Mouse (Mus musculus): ENCODE data around the gene Kat6b. TPM values are rescaled to one million over a fixed set of nuclear protein-coding genes. Genes with fewer than 3 reads are reported as not detected.

Kat6b gene
- polyA plus RNA-seq, 1 experiment from 2014 or later: 18.5 TPM

DNA sequence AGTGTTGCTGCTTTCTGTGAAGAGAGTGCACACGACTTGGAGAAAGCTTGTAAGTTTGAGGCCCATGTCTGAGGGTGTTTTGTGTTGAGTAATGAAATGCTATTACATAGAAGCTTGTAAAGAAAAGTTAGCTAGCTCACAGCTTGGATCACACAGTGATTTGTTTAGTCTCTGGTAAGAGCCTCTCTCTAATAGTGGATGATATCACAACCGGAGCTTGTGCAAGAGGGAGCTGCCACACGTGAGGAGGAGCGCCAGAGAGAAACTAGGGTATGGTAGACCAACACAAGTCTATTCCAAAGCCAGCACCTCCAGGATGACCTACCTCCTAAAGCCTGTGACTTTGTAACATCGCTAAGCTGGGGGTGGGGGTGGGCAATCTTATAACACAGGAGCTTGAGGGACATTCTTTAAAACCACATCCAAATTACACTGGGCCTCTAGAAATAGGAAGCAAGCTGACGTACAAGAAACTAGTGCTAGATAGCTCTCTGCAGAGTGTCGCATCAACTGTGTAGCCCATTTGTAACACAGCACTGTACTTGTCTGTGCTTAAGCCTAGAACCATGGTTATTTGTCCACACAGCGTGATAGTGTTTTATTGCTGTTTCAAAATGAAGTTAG lies 93.6 kb downstream of the Kat6b start:
- Histone ChIP-seq H3K36me3 (ENCODE audit: control insufficient read depth, insufficient read depth, low read length) (0 out of 2 replicates have a peak, but pooled peaks cover 3% of the 10 kb centered on the region), H3K4me2 (ENCODE audit: low read length) (no peak overlapping the region), H3K4me1 (ENCODE audit: control insufficient read depth in 2 of 2, insufficient read depth in 2 of 2, low read length in 2 of 2) (peaks cover 2 to 15% of the 10 kb centered on the region in 2 experiments; a peak in 2 of 4 replicates), H3K4me3 (ENCODE audit: control insufficient read depth in 1 of 2, insufficient read depth in 1 of 2, low read depth in 1 of 2, low read length in 2 of 2) (no peak overlapping the region), H3K9me3 (ENCODE audit: control insufficient read depth, low read length) (no peaks in the 10 kb centered on the region), H3K27me3 (ENCODE audit: control insufficient read depth, insufficient read depth, low read length) (no peaks in the 10 kb centered on the region), H3K9ac (ENCODE audit: low read length) (no peak overlapping the region), H3K27ac (replicated peaks in 1 of 2; ENCODE audit: control insufficient read depth in 1 of 2, insufficient read depth in 1 of 2, low read depth in 2 of 2, low read length in 2 of 2) (no peak overlapping the region; a peak in 1 of 4 replicates)
- no peak for ATAC-seq (ENCODE audit: insufficient number of reproducible peaks, insufficient read depth, low FRiP score, low read depth)
- 64% methylated on average over 8 of the region's 8 CpGs for WGBS

DNA sequence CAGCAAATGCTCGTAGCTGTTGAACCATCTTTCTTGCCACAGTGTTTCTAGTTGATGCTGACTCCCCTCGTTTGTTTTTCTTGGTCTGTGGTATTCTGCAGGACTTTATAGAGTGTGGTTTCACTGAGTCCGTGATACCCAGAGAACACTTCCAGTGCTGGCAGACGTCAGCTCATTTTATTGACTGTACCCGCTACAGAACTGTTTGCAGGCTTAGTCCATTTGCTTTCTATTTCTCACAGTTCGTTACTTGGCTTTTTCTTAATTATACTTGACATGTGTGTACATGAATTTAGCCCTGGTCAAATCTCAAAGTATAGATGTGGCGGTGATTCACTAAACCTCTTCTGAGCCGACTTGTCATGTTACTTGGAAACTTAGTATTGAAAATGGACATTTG lies 95.6 kb downstream of the Kat6b start:
- Histone ChIP-seq H3K9ac (ENCODE audit: low read length) (no peak overlapping the region), H3K4me1 (ENCODE audit: control insufficient read depth in 2 of 2, insufficient read depth in 2 of 2, low read length in 2 of 2) (peaks cover 5 to 22% of the 10 kb centered on the region in 2 experiments), H3K9me3 (ENCODE audit: control insufficient read depth, low read length) (no peaks in the 10 kb centered on the region), H3K27ac (replicated peaks in 1 of 2; ENCODE audit: control insufficient read depth in 1 of 2, insufficient read depth in 1 of 2, low read depth in 2 of 2, low read length in 2 of 2) (no peak overlapping the region), H3K36me3 (ENCODE audit: control insufficient read depth, insufficient read depth, low read length) (0 out of 2 replicates have a peak, but pooled peaks cover 3% of the 10 kb centered on the region), H3K4me3 (ENCODE audit: control insufficient read depth in 1 of 2, insufficient read depth in 1 of 2, low read depth in 1 of 2, low read length in 2 of 2) (no peak overlapping the region), H3K27me3 (ENCODE audit: control insufficient read depth, insufficient read depth, low read length) (no peaks in the 10 kb centered on the region), H3K4me2 (ENCODE audit: low read length) (no peak overlapping the region)
- whole genome bisulfite sequencing: 88% methylated on average over 8 of the region's 8 CpGs
- ATAC-seq (ENCODE audit: insufficient number of reproducible peaks, insufficient read depth, low FRiP score, low read depth): no peak

DNA sequence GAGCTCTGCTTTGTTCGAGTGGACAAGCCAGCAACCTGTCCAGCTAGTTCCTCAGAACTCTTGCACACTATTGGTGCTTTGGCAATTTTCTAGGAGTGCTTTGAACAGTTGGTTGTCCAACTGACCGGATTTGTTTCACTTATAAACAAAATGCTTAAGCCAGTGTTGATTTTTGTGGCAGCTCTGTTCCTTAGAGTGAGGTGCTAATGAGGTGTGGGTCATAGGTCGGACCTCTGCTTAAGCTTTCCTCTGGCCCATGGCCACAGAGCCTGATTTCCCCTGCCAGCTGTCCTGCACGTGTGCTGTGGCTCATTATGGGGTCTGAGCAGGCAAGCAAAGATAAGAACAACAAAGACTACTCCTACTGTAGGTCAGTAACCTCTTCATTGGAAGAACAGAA lies 100.0 kb downstream of the Kat6b start:
- no peak overlapping the region for H3K9ac ChIP-seq (ENCODE audit: low read length)
- no peak overlapping the region for H3K4me3 ChIP-seq (ENCODE audit: control insufficient read depth in 1 of 2, insufficient read depth in 1 of 2, low read depth in 1 of 2, low read length in 2 of 2)
- no peaks in the 10 kb centered on the region for H3K9me3 ChIP-seq (ENCODE audit: control insufficient read depth, low read length)
- H3K36me3 ChIP-seq (ENCODE audit: control insufficient read depth, insufficient read depth, low read length): no peaks in the 10 kb centered on the region
- whole genome bisulfite sequencing: 24% methylated on average over 4 of the region's 4 CpGs
- peaks cover 18 to 62% of the 10 kb centered on the region in 2 experiments for H3K4me1 ChIP-seq (ENCODE audit: control insufficient read depth in 2 of 2, insufficient read depth in 2 of 2, low read length in 2 of 2)
- H3K27me3 ChIP-seq (ENCODE audit: control insufficient read depth, insufficient read depth, low read length): no peaks in the 10 kb centered on the region
- ATAC-seq (ENCODE audit: insufficient number of reproducible peaks, insufficient read depth, low FRiP score, low read depth): no peak
- H3K27ac ChIP-seq (replicated peaks in 1 of 2; ENCODE audit: control insufficient read depth in 1 of 2, insufficient read depth in 1 of 2, low read depth in 2 of 2, low read length in 2 of 2): peak overlapping the region; percentile 22 to 44; a peak in 2 of 4 replicates
- H3K4me2 ChIP-seq (ENCODE audit: low read length): no peak overlapping the region

DNA sequence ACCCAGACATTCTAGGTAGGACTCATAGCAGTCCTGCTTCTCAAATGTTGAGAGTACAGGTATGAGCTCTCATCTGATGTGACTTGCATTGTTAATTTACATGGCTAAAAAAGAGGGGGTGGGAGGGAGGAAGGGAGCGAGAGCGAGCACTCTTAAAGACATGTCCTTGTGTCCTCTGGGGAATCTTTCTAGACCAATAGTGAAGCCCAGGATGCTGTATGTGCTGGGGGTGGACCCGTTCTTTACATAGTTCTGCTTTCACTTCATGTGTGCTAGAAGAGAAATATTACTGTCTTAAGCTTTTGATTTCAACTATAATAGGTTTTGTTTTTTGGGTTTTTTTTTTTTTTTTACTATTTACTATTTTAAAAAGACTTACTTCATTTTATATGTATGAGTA lies 101.1 kb downstream of the Kat6b start:
- Histone ChIP-seq H3K36me3 (ENCODE audit: control insufficient read depth, insufficient read depth, low read length) (no peaks in the 10 kb centered on the region), H3K9ac (ENCODE audit: low read length) (no peak overlapping the region), H3K9me3 (ENCODE audit: control insufficient read depth, low read length) (no peaks in the 10 kb centered on the region), H3K4me3 (ENCODE audit: control insufficient read depth in 1 of 2, insufficient read depth in 1 of 2, low read depth in 1 of 2, low read length in 2 of 2) (no peak overlapping the region), H3K4me1 (ENCODE audit: control insufficient read depth in 2 of 2, insufficient read depth in 2 of 2, low read length in 2 of 2) (peaks cover 18 to 72% of the 10 kb centered on the region in 2 experiments), H3K27ac (replicated peaks in 1 of 2; ENCODE audit: control insufficient read depth in 1 of 2, insufficient read depth in 1 of 2, low read depth in 2 of 2, low read length in 2 of 2) (peak overlapping the region in 1 of 2 experiments; percentile 76; a peak in 2 of 4 replicates), H3K27me3 (ENCODE audit: control insufficient read depth, insufficient read depth, low read length) (no peaks in the 10 kb centered on the region), H3K4me2 (ENCODE audit: low read length) (no peak overlapping the region)
- WGBS: 85% methylated on average over 3 of the region's 3 CpGs
- ATAC-seq (ENCODE audit: insufficient number of reproducible peaks, insufficient read depth, low FRiP score, low read depth): no peak

DNA sequence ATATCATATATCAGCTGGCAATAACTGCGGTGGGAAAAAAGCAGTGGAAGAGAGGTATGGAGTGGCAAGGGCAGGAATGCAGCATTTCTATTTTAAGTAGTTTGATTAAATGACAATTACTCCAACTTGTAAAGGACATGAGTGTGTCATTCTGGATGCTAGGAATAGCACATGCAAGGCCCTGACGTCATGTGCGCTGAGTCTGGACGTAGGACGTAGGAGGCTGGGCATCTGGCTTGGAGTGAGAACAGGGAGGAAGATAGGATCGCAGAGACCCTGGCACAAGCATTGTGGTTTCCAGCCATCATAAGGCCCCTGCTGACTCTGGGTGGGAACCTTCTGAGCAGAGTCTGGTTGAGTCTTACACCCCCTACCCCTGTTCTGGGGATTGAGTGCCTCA lies 101.8 kb downstream of the Kat6b start:
- peak; percentile 47; the same call in 1 of the 2 replicates for ATAC-seq (ENCODE audit: insufficient number of reproducible peaks, insufficient read depth, low FRiP score, low read depth)
- peaks cover 18 to 72% of the 10 kb centered on the region in 2 experiments for H3K4me1 ChIP-seq (ENCODE audit: control insufficient read depth in 2 of 2, insufficient read depth in 2 of 2, low read length in 2 of 2)
- H3K27me3 ChIP-seq (ENCODE audit: control insufficient read depth, insufficient read depth, low read length): no peaks in the 10 kb centered on the region
- 31% methylated on average over 6 of the region's 6 CpGs for WGBS
- H3K9me3 ChIP-seq (ENCODE audit: control insufficient read depth, low read length): no peaks in the 10 kb centered on the region
- H3K4me3 ChIP-seq (ENCODE audit: control insufficient read depth in 1 of 2, insufficient read depth in 1 of 2, low read depth in 1 of 2, low read length in 2 of 2): no peak overlapping the region
- no peaks in the 10 kb centered on the region for H3K36me3 ChIP-seq (ENCODE audit: control insufficient read depth, insufficient read depth, low read length)
- H3K9ac ChIP-seq (ENCODE audit: low read length): 0 out of 2 replicates have a peak overlapping the region, but pooled peaks have one; percentile 1
- peak overlapping the region; percentile 14 for H3K4me2 ChIP-seq (ENCODE audit: low read length)
- peak overlapping the region; percentile 76 to 85 for H3K27ac ChIP-seq (replicated peaks in 1 of 2; ENCODE audit: control insufficient read depth in 1 of 2, insufficient read depth in 1 of 2, low read depth in 2 of 2, low read length in 2 of 2)

DNA sequence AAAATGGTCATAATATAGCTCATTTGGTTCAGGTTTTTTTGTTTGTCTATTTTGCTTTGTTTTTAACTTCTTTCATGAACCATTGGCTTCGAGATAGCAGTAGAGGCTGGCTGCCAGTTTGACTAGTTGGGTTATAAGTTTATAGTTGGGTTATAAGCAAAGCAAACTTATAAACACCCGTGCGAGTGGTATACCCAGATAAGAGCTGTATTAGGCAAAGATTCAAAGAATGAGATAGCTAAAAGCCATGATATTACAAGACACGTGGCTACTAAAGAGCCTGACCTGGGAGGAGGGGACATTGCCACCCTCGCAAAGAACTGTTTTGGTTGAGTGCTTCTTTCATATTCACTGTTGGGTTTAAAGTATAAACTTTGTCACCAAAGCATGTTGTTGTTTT lies 102.6 kb downstream of the Kat6b start:
- peaks cover 18 to 66% of the 10 kb centered on the region in 2 experiments for H3K4me1 ChIP-seq (ENCODE audit: control insufficient read depth in 2 of 2, insufficient read depth in 2 of 2, low read length in 2 of 2)
- no peak overlapping the region for H3K9ac ChIP-seq (ENCODE audit: low read length)
- no peaks in the 10 kb centered on the region for H3K9me3 ChIP-seq (ENCODE audit: control insufficient read depth, low read length)
- no peak overlapping the region for H3K4me2 ChIP-seq (ENCODE audit: low read length)
- no peaks in the 10 kb centered on the region for H3K27me3 ChIP-seq (ENCODE audit: control insufficient read depth, insufficient read depth, low read length)
- H3K27ac ChIP-seq (replicated peaks in 1 of 2; ENCODE audit: control insufficient read depth in 1 of 2, insufficient read depth in 1 of 2, low read depth in 2 of 2, low read length in 2 of 2): no peak overlapping the region
- no peak for ATAC-seq (ENCODE audit: insufficient number of reproducible peaks, insufficient read depth, low FRiP score, low read depth)
- no peak overlapping the region for H3K4me3 ChIP-seq (ENCODE audit: control insufficient read depth in 1 of 2, insufficient read depth in 1 of 2, low read depth in 1 of 2, low read length in 2 of 2)
- 82% methylated on average over 5 of the region's 5 CpGs for WGBS
- no peaks in the 10 kb centered on the region for H3K36me3 ChIP-seq (ENCODE audit: control insufficient read depth, insufficient read depth, low read length)

DNA sequence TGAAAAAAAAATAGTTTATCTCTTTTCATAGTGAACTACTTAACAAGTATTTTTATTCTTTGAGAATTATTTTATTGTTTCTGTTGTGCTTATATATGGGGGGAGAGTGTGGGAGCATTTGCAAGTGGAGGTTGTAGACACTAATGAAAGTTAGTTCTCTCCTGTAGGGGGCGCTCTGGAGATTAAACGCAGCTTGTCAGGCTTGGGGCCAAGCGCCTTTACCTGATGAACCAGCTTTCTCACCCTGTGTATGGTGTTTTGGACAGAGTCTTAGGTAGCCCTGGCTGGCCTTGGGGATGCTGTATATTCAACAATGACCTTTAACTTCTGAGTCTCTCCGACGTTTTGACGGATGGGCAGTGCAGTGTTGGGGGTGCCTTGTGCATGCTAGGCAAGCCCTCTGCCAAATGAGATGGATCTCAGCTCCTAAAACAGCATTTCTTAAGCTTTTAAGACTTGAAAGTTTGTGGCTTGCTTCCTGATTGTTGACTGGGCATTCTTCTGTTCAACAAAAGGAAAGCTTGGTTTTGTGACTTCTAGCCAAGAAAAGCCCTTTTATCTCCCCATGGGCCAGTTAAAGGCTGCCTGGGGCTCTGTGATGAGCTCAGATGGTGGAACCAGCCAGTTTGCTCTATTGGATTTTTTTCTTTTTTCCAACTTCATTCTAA lies 103.4 kb downstream of the Kat6b start:
- no peak overlapping the region for H3K9ac ChIP-seq (ENCODE audit: low read length)
- 37% methylated on average over 6 of the region's 6 CpGs for WGBS
- H3K4me3 ChIP-seq (ENCODE audit: control insufficient read depth in 1 of 2, insufficient read depth in 1 of 2, low read depth in 1 of 2, low read length in 2 of 2): no peak overlapping the region
- no peak for ATAC-seq (ENCODE audit: insufficient number of reproducible peaks, insufficient read depth, low FRiP score, low read depth)
- H3K4me2 ChIP-seq (ENCODE audit: low read length): no peak overlapping the region
- no peaks in the 10 kb centered on the region for H3K9me3 ChIP-seq (ENCODE audit: control insufficient read depth, low read length)
- H3K27ac ChIP-seq (replicated peaks in 1 of 2; ENCODE audit: control insufficient read depth in 1 of 2, insufficient read depth in 1 of 2, low read depth in 2 of 2, low read length in 2 of 2): no peak overlapping the region
- no peaks in the 10 kb centered on the region for H3K27me3 ChIP-seq (ENCODE audit: control insufficient read depth, insufficient read depth, low read length)
- H3K4me1 ChIP-seq (ENCODE audit: control insufficient read depth in 2 of 2, insufficient read depth in 2 of 2, low read length in 2 of 2): peaks cover 16 to 67% of the 10 kb centered on the region in 2 experiments
- H3K36me3 ChIP-seq (ENCODE audit: control insufficient read depth, insufficient read depth, low read length): no peaks in the 10 kb centered on the region

All from heart, embryonic 14.5 days (tissue).